Mouse (Mus musculus) small intestine, adult 2 months (tissue): Measurements from ENCODE around the gene Grn.

ENCODE experiments used
- CTCF ChIP-seq: fragments of 200-500 bp; IDR thresholded peaks from 2 replicates; pipeline ENCODE4 v1.5.1; 2012; ENCODE audit warnings: low read depth, mild to moderate bottlenecking, control low read depth, inconsistent platforms, low read length, moderate library complexity, mixed read lengths; ENCODE audit not compliant: insufficient replicate concordance, insufficient read length; ENCODE audit errors: extremely low read depth
- POLR2A ChIP-seq: fragments of 200-500 bp; IDR thresholded peaks from 2 replicates; pipeline ENCODE4 v1.6.1; 2012; ENCODE audit warnings: low read depth, mild to moderate bottlenecking, control low read depth, inconsistent platforms, low read length, moderate library complexity

DNA sequence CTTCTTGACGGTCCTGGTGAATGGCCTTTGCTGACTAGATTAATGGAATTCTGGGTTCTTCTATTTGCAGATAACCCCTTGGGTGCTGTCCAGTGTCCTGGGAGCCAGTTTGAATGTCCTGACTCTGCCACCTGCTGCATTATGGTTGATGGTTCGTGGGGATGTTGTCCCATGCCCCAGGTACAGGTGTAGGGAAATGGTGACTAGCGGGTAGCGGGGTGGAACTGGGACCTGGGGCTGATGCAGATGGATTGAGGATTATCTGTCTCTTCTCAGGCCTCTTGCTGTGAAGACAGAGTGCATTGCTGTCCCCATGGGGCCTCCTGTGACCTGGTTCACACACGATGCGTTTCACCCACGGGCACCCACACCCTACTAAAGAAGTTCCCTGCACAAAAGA, 3.8 kb downstream of the Grn start:
- TF ChIP-seq CTCF (no peak), POLR2A (no peak)
